Mouse (Mus musculus) liver, adult 2 months (tissue): ENCODE measurements at regions not wholly inside any gene's neighbourhood (a gene's known extent, or its start where the extent isn't known, plus 50 kb on each side); places are given as distances from the start of the nearest gene placed in this dataset.

Experiments
- CTCF ChIP-seq: fragments of 200-500 bp; IDR thresholded peaks from 2 replicates; pipeline ENCODE4 v1.5.1; 2011; ENCODE audit warnings: low read depth, low read length, control low read depth
- POLR2A ChIP-seq: fragments of 200-500 bp; IDR thresholded peaks from 2 replicates; pipeline ENCODE4 v1.6.1; 2011; ENCODE audit warnings: low read length, control low read depth; ENCODE audit not compliant: insufficient read depth; ENCODE audit errors: extremely low read depth

GRCm38 (mm10) chr1:186494411-186494783, 211.4 kb downstream of the Tgfb2 start:
- no peak for TF ChIP-seq POLR2A
- TF ChIP-seq CTCF, result no peak
